Mouse (Mus musculus): ENCODE measurements around the gene Fkbp1a. TPM values are rescaled to one million over a fixed set of nuclear protein-coding genes. Genes with fewer than 3 reads are reported as not detected.

The Fkbp1a gene
- polyA plus RNA-seq, 2 experiments from 2014 or later, result 213 to 231 TPM

Other genes with a start within 250 kb of the Fkbp1a start
- not detected for gene 4921509C19Rik, start 66.3 kb upstream of the Fkbp1a start, polyA plus RNA-seq (2017; shearing (Covaris generic))
- 100 to 1,000 TPM; 137 to 165 TPM for gene Nsfl1c, start 48.3 kb upstream of the Fkbp1a start, polyA plus RNA-seq (2017; shearing (Covaris generic))
- 100 to 1,000 TPM in 1 of 2 experiments, 10 to 100 TPM in 1; 99.8 to 108 TPM for gene Sdcbp2, start 30.1 kb downstream of the Fkbp1a start, polyA plus RNA-seq (2017; shearing (Covaris generic))
- gene Snph, start 90.1 kb downstream of the Fkbp1a start, polyA plus RNA-seq (2017; shearing (Covaris generic)), result not detected
- not detected for gene Rad21l, start 126.0 kb downstream of the Fkbp1a start, polyA plus RNA-seq (2017; shearing (Covaris generic))
- not detected for gene Tmem74b, start 159.5 kb downstream of the Fkbp1a start, polyA plus RNA-seq (2017; shearing (Covaris generic))
- 10 to 100 TPM; 63.8 to 93.7 TPM for gene Psmf1, start 201.7 kb downstream of the Fkbp1a start, polyA plus RNA-seq (2017; shearing (Covaris generic))

All from CD4-positive, CD25-positive, alpha-beta regulatory T cell, adult 4 months (primary cell).